Mouse (Mus musculus) thymus, adult 2 months (tissue): ENCODE results near the gene Gm20388. TPM values are rescaled to one million over a fixed set of nuclear protein-coding genes. Genes with fewer than 3 reads are reported as not detected.

Source experiments
- DNase-seq: peaks from one replicate; pipeline ENCODE4 v3.0.0; 2021
- H3K27ac ChIP-seq: fragments of 200-500 bp; 2 replicates; pipeline ENCODE4 v1.5.1; 2012; ENCODE audit warnings: low read length, control low read depth; ENCODE audit not compliant: control insufficient read depth, insufficient read depth
- H3K27me3 ChIP-seq: fragments of 200-500 bp; 2 replicates; pipeline ENCODE4 v1.6.1; 2012; ENCODE audit warnings: mild to moderate bottlenecking, low read length, moderate library complexity, mixed read lengths; ENCODE audit not compliant: control insufficient read depth, insufficient read depth
- H3K36me3 ChIP-seq: fragments of 200-500 bp; 2 replicates; pipeline ENCODE4 v1.6.1; 2012; ENCODE audit warnings: mild to moderate bottlenecking, low read length, moderate library complexity; ENCODE audit not compliant: control insufficient read depth, insufficient read depth
- H3K4me1 ChIP-seq: fragments of 200-500 bp; replicated peaks from 2 replicates; pipeline ENCODE4 v1.6.1; 2012; ENCODE audit warnings: low read length; ENCODE audit not compliant: control insufficient read depth, insufficient read depth
- H3K4me3 ChIP-seq: fragments of 200-500 bp; 2 replicates; pipeline ENCODE4 v1.5.1; 2012; ENCODE audit warnings: mild to moderate bottlenecking, low read length, control low read depth, moderate library complexity; ENCODE audit not compliant: control insufficient read depth, insufficient read depth
- CTCF ChIP-seq: fragments of 200-500 bp; IDR thresholded peaks from 2 replicates; pipeline ENCODE4 v1.5.1; 2012; ENCODE audit warnings: mild to moderate bottlenecking, control low read depth, low read length, moderate library complexity, borderline replicate concordance; ENCODE audit not compliant: control insufficient read depth, poor library complexity, insufficient read depth; ENCODE audit errors: extremely low read depth
- POLR2A ChIP-seq: fragments of 200-500 bp; IDR thresholded peaks from 2 replicates; pipeline ENCODE4 v1.6.1; 2012; ENCODE audit warnings: mild to moderate bottlenecking, low read length, control low read depth, moderate library complexity; ENCODE audit not compliant: control insufficient read depth, poor library complexity, insufficient read depth; ENCODE audit errors: extremely low read depth
- WGBS: fragments of 180-500 bp; shearing (Covaris S2); methylation state at CpG from one replicate; pipeline ENCODE4 v1.1.7; 2018; 5-methylcytosine and 5-hydroxymethylcytosine counted together
- polyA plus RNA-seq: library from polyadenylated mRNA; depleted of rRNA; stranded (reverse); fragments of >200 nt; gene quantifications from 2 replicates; pipeline ENCODE4 v1.2.3, GENCODE M21; 2012

The Gm20388 gene
- polyA plus RNA-seq, 1 experiment: 103 TPM

- H3K4me1 ChIP-seq: peaks cover 3% of the 10 kb centered on the region; the same call in 1 of the 2 replicates
- no peak overlapping the region for H3K4me3 ChIP-seq
- TF ChIP-seq POLR2A (no peak), CTCF (no peak)
- DNase-seq: no peak
- no peaks in the 10 kb centered on the region for H3K27me3 ChIP-seq
- peaks cover 3% of the 10 kb centered on the region; the same call in 1 of the 2 replicates for H3K36me3 ChIP-seq
- 97% methylated on average over 2 of the region's 2 CpGs for WGBS
- H3K27ac ChIP-seq: no peak overlapping the region
Observed at GRCm38 (mm10) chr8:122312553-122312952, 2401.9 kb downstream of the Gm20388 start.

DNA sequence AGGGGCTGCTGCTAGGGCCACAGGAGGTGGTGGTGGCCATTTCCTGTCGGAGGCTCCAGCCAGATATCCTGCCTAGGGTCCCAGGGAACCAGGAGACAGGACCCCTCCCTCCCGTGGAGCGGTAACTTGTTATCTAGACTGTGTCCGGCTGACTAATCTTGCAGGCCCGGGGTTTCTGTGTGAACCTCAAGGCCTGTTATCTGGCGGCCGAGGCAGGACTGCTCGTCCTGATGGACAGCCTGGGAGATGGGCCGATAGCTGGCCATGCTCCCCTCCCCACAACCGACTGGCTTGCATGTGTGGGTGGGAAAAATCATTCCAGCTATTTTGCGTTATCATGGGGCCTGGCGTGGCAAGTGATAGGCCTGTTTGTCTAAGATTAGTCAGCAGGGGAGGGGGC is 2402.7 kb downstream of the Gm20388 start:
- TF ChIP-seq POLR2A (no peak), CTCF (no peak)
- DNase-seq: no peak
- 97% methylated on average over 12 of the region's 12 CpGs for WGBS
- Histone ChIP-seq H3K4me1 (peaks cover 7% of the 10 kb centered on the region), H3K27ac (no peak overlapping the region), H3K27me3 (no peaks in the 10 kb centered on the region), H3K36me3 (peaks cover 2% of the 10 kb centered on the region; the same call in 1 of the 2 replicates), H3K4me3 (no peak overlapping the region)

DNA sequence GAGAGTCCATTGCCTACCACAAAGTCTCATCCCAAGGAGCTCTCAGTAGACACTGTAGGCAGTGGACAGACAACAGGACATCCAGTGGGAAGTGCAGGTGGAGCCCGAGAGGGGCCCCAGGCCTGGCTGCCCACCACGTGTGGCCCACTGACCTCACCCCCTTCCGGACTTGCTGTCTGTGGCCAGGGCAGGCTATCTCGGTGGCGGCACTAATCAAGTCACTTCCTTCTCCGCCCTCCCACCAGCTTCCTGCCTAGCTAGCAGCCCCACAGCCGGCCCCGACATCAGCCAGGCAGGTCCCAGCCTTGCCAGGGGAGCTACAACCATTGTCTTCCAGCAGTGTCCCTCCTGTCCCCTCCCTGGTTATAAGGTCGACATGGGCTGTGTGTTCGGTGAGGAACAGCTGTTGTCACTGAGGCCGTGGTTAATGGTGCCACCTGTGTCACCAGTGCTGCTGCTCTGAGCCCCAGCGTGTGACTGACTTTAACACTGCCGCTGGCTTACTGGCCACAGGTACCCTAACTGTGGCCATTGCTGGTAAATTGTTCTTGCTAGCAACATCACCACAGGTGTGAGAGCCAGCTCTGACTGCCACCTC is 2404.4 kb downstream of the Gm20388 start:
- Histone ChIP-seq H3K36me3 (no peaks in the 10 kb centered on the region), H3K27me3 (no peaks in the 10 kb centered on the region), H3K27ac (no peak overlapping the region), H3K4me1 (peaks cover 21% of the 10 kb centered on the region), H3K4me3 (no peak overlapping the region)
- no peak for DNase-seq
- no peak for TF ChIP-seq POLR2A
- no peak for TF ChIP-seq CTCF
- WGBS: 23% methylated on average over 13 of the region's 13 CpGs

DNA sequence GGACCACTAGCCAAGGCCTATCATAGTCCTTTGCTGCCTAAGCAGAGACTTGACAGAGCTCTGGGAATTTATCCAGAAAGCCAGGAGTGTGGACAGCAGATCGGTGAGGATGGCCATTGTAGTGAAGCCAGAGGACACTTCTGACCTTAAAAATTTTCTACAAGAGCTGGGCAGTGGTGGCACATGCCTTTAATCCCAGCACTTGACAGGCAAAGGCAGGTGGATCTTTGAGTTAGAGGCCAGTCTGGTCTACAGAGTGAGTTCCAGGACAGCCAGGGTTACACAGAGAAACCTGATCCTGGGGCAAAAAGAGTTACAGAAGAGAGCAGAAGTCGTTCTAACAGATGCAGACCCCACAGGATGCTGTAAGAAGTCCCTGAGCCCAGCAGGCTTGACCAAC is 2405.8 kb downstream of the Gm20388 start:
- Histone ChIP-seq H3K4me3 (no peak overlapping the region), H3K36me3 (no peaks in the 10 kb centered on the region), H3K27me3 (no peaks in the 10 kb centered on the region), H3K4me1 (peaks cover 21% of the 10 kb centered on the region), H3K27ac (no peak overlapping the region)
- 82% methylated on average over 2 of the region's 2 CpGs for WGBS
- DNase-seq: no peak
- TF ChIP-seq CTCF (no peak), POLR2A (no peak)

DNA sequence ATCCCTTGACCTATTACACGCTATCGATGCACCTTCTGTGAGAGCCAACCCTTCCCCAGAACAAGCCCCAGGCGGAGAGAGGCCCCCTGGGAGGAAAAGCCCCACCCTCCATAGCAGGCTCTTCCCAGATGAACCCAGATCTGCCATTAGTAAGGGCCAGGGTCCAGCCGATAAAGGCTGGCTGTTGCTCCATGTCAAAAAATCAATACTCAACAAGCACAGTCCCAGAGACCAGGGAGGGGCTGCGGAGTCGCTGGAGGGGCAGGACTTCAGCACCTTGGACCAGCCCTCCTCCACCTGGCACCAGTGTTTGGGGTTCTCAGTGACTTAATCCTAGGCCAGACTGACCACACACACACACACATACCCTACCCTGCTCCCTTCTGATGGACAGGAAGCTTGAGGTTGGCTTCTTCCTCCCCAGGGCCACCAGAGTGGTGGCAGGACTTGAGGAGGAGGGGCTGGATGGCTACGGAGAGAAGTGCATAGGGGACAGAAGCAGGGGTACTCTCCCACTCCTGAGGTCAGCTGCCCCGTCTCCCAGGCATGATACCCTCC is 2407.4 kb downstream of the Gm20388 start:
- Histone ChIP-seq H3K27ac (no peak overlapping the region), H3K4me1 (peaks cover 21% of the 10 kb centered on the region), H3K4me3 (no peak overlapping the region), H3K36me3 (no peaks in the 10 kb centered on the region), H3K27me3 (no peaks in the 10 kb centered on the region)
- no peak for DNase-seq
- TF ChIP-seq CTCF (no peak), POLR2A (no peak)
- WGBS: 77% methylated on average over 8 of the region's 8 CpGs

DNA sequence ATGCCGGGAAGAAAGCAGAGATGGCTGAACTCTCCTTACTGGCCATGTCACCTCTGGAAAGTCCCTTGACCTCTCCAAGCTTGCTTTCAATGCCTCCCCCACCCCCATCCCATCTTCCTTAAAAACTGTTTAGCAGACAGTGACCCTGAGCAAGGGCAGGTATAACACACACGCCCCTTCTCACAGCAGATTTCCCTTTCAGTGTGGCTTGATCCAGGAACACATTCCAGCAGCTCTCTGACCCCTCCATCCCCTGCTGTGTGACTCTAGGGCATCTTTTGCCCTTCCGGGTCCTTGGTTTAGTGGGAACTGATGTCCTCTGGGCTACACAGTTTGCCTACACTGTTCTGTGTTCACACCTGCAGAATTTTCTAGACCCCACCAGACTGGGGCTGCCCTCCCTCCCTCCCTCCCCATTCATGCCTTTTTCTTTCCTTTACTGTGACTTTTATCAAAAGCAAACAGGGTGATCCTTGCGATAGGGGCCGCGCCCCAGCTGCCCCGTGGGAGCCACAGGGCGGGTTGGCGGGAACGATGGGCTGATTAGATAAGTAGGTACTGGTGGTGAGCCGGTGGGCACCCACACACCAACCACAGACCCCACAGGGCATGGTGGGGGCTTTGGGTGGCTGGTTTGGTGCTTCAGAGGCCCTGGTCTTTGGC is 2408.5 kb downstream of the Gm20388 start:
- no peaks in the 10 kb centered on the region for H3K27me3 ChIP-seq
- DNase-seq: no peak
- TF ChIP-seq POLR2A (no peak), CTCF (no peak)
- whole genome bisulfite sequencing: 23% methylated on average over 11 of the region's 11 CpGs
- H3K36me3 ChIP-seq: no peaks in the 10 kb centered on the region
- no peak overlapping the region for H3K4me3 ChIP-seq
- peaks cover 27% of the 10 kb centered on the region for H3K4me1 ChIP-seq
- no peak overlapping the region for H3K27ac ChIP-seq
